Mouse (Mus musculus): ENCODE data around the gene Ier5.
A peak's percentile ranks its signal among the peaks of the same experiment; 100 is the strongest.

Gene Ier5

GRCm38 (mm10) chr1:155099280-155099848 is at the start of gene Ier5:
Ier5 (minus strand) TSS chr1:155099636.
- TF ChIP-seq GATA4 (IDR thresholded peaks at IDR 0.05; ENCODE audit: insufficient replicate concordance, low read length) = no peak; the same call in 1 of the 2 replicates

- TF ChIP-seq GATA4 (IDR thresholded peaks at IDR 0.05; ENCODE audit: insufficient replicate concordance, low read length) = no peak
Observed at GRCm38 (mm10) chr1:155147228-155147627, 47.8 kb upstream of the Ier5 start.

GRCm38 (mm10) chr1:155146572-155146980 is 47.1 kb upstream of the Ier5 start, which contains the start of gene Mr1:
Mr1 (minus strand) TSS chr1:155146814.
- TF ChIP-seq GATA4 (IDR thresholded peaks at IDR 0.05; ENCODE audit: insufficient replicate concordance, low read length) = 0 out of 2 replicates have a peak, but pooled peaks have one; percentile 40

- TF ChIP-seq GATA4 (IDR thresholded peaks at IDR 0.05; ENCODE audit: insufficient replicate concordance, low read length) = no peak
Observed at GRCm38 (mm10) chr1:155145620-155146019, 46.2 kb upstream of the Ier5 start.

GRCm38 (mm10) chr1:155140076-155140475 is 40.6 kb upstream of the Ier5 start:
- no peak for TF ChIP-seq GATA4 (IDR thresholded peaks at IDR 0.05; ENCODE audit: insufficient replicate concordance, low read length)

- no peak for TF ChIP-seq GATA4 (IDR thresholded peaks at IDR 0.05; ENCODE audit: insufficient replicate concordance, low read length)
Observed at GRCm38 (mm10) chr1:155138795-155139194, 39.4 kb upstream of the Ier5 start.

- TF ChIP-seq GATA4 (IDR thresholded peaks at IDR 0.05; ENCODE audit: insufficient replicate concordance, low read length) = no peak
Observed at GRCm38 (mm10) chr1:155134866-155135265, 35.4 kb upstream of the Ier5 start.

GRCm38 (mm10) chr1:155127429-155127934 is 28.0 kb upstream of the Ier5 start:
- no peak for TF ChIP-seq GATA4 (IDR thresholded peaks at IDR 0.05; ENCODE audit: insufficient replicate concordance, low read length)

- TF ChIP-seq GATA4 (IDR thresholded peaks at IDR 0.05; ENCODE audit: insufficient replicate concordance, low read length) = no peak
Observed at GRCm38 (mm10) chr1:155126716-155127115, 27.3 kb upstream of the Ier5 start.

GRCm38 (mm10) chr1:155124397-155124796 is 25.0 kb upstream of the Ier5 start:
- no peak for TF ChIP-seq GATA4 (IDR thresholded peaks at IDR 0.05; ENCODE audit: insufficient replicate concordance, low read length)

- no peak for TF ChIP-seq GATA4 (IDR thresholded peaks at IDR 0.05; ENCODE audit: insufficient replicate concordance, low read length)
Observed at GRCm38 (mm10) chr1:155121977-155122939, 22.8 kb upstream of the Ier5 start.

- no peak for TF ChIP-seq GATA4 (IDR thresholded peaks at IDR 0.05; ENCODE audit: insufficient replicate concordance, low read length)
Observed at GRCm38 (mm10) chr1:155119719-155120118, 20.3 kb upstream of the Ier5 start.

- TF ChIP-seq GATA4 (IDR thresholded peaks at IDR 0.05; ENCODE audit: insufficient replicate concordance, low read length) = no peak
Observed at GRCm38 (mm10) chr1:155113946-155114345, 14.5 kb upstream of the Ier5 start.

- TF ChIP-seq GATA4 (IDR thresholded peaks at IDR 0.05; ENCODE audit: insufficient replicate concordance, low read length) = no peak
Observed at GRCm38 (mm10) chr1:155112875-155113274, 13.4 kb upstream of the Ier5 start.

- TF ChIP-seq GATA4 (IDR thresholded peaks at IDR 0.05; ENCODE audit: insufficient replicate concordance, low read length) = no peak
Observed at GRCm38 (mm10) chr1:155112118-155112517, 12.7 kb upstream of the Ier5 start.

GRCm38 (mm10) chr1:155111491-155111890 is 12.1 kb upstream of the Ier5 start:
- TF ChIP-seq GATA4 (IDR thresholded peaks at IDR 0.05; ENCODE audit: insufficient replicate concordance, low read length) = no peak

All from liver, adult (tissue).